Mouse (Mus musculus): ENCODE results near the gene Hadha. TPM values are rescaled to one million over a fixed set of nuclear protein-coding genes. Genes with fewer than 3 reads are reported as not detected.

The Hadha gene
- polyA plus RNA-seq, 1 experiment, result 65.9 TPM

DNA sequence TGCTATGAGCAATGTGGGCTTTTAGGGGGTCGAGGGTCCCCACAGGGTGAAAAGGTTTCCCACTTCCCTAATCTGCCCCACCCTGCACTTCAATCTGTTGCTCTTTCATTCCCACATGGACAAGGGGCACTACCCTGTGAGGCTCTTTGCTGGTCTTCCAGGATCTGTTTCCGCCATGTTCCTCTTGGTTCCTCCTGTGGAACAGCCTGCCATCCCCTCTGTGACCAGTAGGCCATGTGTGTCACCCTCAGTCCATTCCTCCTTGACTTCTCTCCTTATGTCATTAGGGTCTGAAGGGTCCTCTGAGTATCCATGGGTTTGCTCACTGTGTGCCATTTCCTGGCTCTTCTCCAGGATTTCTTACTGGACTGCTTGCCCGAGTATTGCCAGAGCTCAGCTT is 43.2 kb downstream of the Hadha start:
- H3K27me3 ChIP-seq (ENCODE audit: control insufficient read depth, insufficient read depth, insufficient read length), result peaks cover 22% of the 10 kb centered on the region
- no peak for TF ChIP-seq MAX (IDR thresholded peaks at IDR 0.05)
- TF ChIP-seq MYOG (IDR thresholded peaks at IDR 0.05; ENCODE audit: control insufficient read depth, extremely low read depth, insufficient read length), result no peak
- no peak for TF ChIP-seq USF1 (IDR thresholded peaks at IDR 0.05; ENCODE audit: low read depth)
- TF ChIP-seq MYOD1 (IDR thresholded peaks at IDR 0.05; ENCODE audit: control insufficient read depth, insufficient read length, low read depth), result no peak
- no peak for TF ChIP-seq FOSL1 (IDR thresholded peaks at IDR 0.05; ENCODE audit: insufficient read depth, low read length, poor library complexity, severe bottlenecking)
- no peak for TF ChIP-seq CEBPB (IDR thresholded peaks at IDR 0.05; ENCODE audit: low read depth)
- no peak for TF ChIP-seq CTCF (IDR thresholded peaks at IDR 0.05; ENCODE audit: control insufficient read depth, insufficient read depth, insufficient read length)
- H3K36me3 ChIP-seq (ENCODE audit: control insufficient read depth, insufficient read depth), result no peaks in the 10 kb centered on the region
- H3ac ChIP-seq (ENCODE audit: control insufficient read depth, insufficient read length, low read depth), result no peak overlapping the region
- no peaks in the 10 kb centered on the region for H3K79me2 ChIP-seq (ENCODE audit: control insufficient read depth, insufficient read depth)
- no peaks in the 10 kb centered on the region for H3K79me3 ChIP-seq (ENCODE audit: low read depth)
- H3K4me3 ChIP-seq (ENCODE audit: insufficient read depth, poor library complexity, severe bottlenecking), result no peak overlapping the region

DNA sequence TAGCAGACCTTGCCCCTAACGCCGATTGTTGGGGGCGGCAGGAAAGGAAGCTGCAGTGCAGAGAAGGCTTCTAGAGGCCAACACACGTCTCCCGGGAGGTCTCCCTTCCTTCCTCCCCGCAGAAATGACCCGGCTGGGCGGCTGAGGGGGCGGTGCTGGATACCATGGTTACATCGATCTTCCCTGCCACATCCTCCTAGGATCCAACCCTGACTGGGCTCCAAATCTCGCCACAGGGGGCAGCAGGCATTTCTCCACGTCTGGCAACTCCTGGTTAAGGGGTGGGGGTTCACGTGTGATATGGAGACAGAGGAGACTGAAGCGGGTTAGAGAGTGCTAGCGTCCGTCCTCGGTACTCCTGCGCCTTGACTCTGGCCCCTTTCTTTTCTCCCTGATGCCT is 43.8 kb downstream of the Hadha start:
- Histone ChIP-seq H3K79me3 (ENCODE audit: low read depth) (no peaks in the 10 kb centered on the region), H3K4me3 (ENCODE audit: insufficient read depth, poor library complexity, severe bottlenecking) (no peak overlapping the region), H3K36me3 (ENCODE audit: control insufficient read depth, insufficient read depth) (no peaks in the 10 kb centered on the region), H3ac (ENCODE audit: control insufficient read depth, insufficient read length, low read depth) (no peak overlapping the region), H3K79me2 (ENCODE audit: control insufficient read depth, insufficient read depth) (no peaks in the 10 kb centered on the region), H3K27me3 (ENCODE audit: control insufficient read depth, insufficient read depth, insufficient read length) (peaks cover 26% of the 10 kb centered on the region)
- no peak for TF ChIP-seq MYOG (IDR thresholded peaks at IDR 0.05; ENCODE audit: control insufficient read depth, extremely low read depth, insufficient read length)
- no peak for TF ChIP-seq CTCF (IDR thresholded peaks at IDR 0.05; ENCODE audit: control insufficient read depth, insufficient read depth, insufficient read length)
- no peak for TF ChIP-seq USF1 (IDR thresholded peaks at IDR 0.05; ENCODE audit: low read depth)
- no peak for TF ChIP-seq MAX (IDR thresholded peaks at IDR 0.05)
- TF ChIP-seq CEBPB (IDR thresholded peaks at IDR 0.05; ENCODE audit: low read depth), result no peak
- no peak for TF ChIP-seq FOSL1 (IDR thresholded peaks at IDR 0.05; ENCODE audit: insufficient read depth, low read length, poor library complexity, severe bottlenecking)
- TF ChIP-seq MYOD1 (IDR thresholded peaks at IDR 0.05; ENCODE audit: control insufficient read depth, insufficient read length, low read depth), result no peak

DNA sequence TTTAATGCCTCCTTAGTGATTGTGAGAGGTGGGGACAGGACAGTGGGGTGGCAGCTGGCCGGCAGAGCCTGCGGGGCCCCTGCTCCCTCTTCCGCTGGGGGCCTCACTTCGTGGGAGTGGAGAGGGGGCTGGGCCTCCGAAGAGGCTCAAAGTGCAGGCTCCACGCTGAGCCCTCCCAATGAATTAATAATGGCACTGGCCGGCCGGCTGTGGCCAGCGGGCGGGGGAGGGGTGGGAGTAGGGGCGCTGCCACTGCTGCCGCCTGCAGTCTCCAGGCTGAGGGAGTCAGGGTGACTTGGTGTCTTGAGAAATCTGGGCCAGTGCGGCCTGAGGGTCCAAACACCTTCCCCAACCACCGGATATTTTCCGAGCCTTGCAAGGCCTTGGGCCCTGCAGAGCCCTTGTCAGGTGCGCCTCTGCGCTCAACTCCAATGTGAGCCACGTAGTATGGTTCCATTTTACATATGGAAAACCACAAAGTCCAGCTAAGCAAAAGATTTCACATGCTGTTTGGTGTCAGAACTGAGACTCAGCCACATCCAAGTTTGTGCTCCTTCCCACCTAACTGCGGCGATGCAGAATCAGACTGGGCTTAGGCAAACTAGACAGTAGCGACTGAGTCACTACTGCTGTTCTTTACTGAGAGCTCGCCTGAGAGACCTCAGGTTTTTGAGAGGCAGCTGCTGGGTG is 44.4 kb downstream of the Hadha start:
- Histone ChIP-seq H3ac (ENCODE audit: control insufficient read depth, insufficient read length, low read depth) (no peak overlapping the region), H3K79me2 (ENCODE audit: control insufficient read depth, insufficient read depth) (no peaks in the 10 kb centered on the region), H3K4me3 (ENCODE audit: insufficient read depth, poor library complexity, severe bottlenecking) (no peak overlapping the region), H3K27me3 (ENCODE audit: control insufficient read depth, insufficient read depth, insufficient read length) (peaks cover 32% of the 10 kb centered on the region), H3K79me3 (ENCODE audit: low read depth) (no peaks in the 10 kb centered on the region), H3K36me3 (ENCODE audit: control insufficient read depth, insufficient read depth) (no peaks in the 10 kb centered on the region)
- TF ChIP-seq MYOG (IDR thresholded peaks at IDR 0.05; ENCODE audit: control insufficient read depth, extremely low read depth, insufficient read length), result no peak
- no peak for TF ChIP-seq USF1 (IDR thresholded peaks at IDR 0.05; ENCODE audit: low read depth)
- TF ChIP-seq MAX (IDR thresholded peaks at IDR 0.05), result no peak
- TF ChIP-seq CEBPB (IDR thresholded peaks at IDR 0.05; ENCODE audit: low read depth), result no peak
- no peak for TF ChIP-seq FOSL1 (IDR thresholded peaks at IDR 0.05; ENCODE audit: insufficient read depth, low read length, poor library complexity, severe bottlenecking)
- TF ChIP-seq CTCF (IDR thresholded peaks at IDR 0.05; ENCODE audit: control insufficient read depth, insufficient read depth, insufficient read length), result no peak
- TF ChIP-seq MYOD1 (IDR thresholded peaks at IDR 0.05; ENCODE audit: control insufficient read depth, insufficient read length, low read depth), result no peak

DNA sequence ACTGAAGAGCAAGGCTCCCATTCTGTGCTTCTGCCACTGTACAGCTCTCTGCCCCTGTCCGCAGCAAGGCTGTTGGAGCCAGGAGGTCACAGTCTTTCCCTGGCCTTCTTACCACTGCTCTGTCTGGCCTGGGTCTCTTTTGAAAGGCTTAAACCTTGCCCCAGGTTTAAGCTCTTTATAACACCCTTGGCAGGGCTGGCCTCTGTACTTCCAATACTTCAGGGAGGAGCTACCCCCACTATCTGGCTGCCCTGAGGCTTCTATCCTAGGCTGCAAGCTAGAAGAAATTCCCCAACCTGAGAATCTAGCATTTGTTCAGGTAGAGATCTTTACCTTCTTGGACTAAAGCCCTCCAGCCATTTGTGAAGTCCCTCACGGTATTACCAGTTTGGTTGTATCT is 45.1 kb downstream of the Hadha start:
- peaks cover 38% of the 10 kb centered on the region for H3K27me3 ChIP-seq (ENCODE audit: control insufficient read depth, insufficient read depth, insufficient read length)
- TF ChIP-seq CTCF (IDR thresholded peaks at IDR 0.05; ENCODE audit: control insufficient read depth, insufficient read depth, insufficient read length), result no peak
- no peak for TF ChIP-seq USF1 (IDR thresholded peaks at IDR 0.05; ENCODE audit: low read depth)
- no peak for TF ChIP-seq FOSL1 (IDR thresholded peaks at IDR 0.05; ENCODE audit: insufficient read depth, low read length, poor library complexity, severe bottlenecking)
- no peak for TF ChIP-seq MYOG (IDR thresholded peaks at IDR 0.05; ENCODE audit: control insufficient read depth, extremely low read depth, insufficient read length)
- TF ChIP-seq MYOD1 (IDR thresholded peaks at IDR 0.05; ENCODE audit: control insufficient read depth, insufficient read length, low read depth), result no peak
- no peak for TF ChIP-seq CEBPB (IDR thresholded peaks at IDR 0.05; ENCODE audit: low read depth)

DNA sequence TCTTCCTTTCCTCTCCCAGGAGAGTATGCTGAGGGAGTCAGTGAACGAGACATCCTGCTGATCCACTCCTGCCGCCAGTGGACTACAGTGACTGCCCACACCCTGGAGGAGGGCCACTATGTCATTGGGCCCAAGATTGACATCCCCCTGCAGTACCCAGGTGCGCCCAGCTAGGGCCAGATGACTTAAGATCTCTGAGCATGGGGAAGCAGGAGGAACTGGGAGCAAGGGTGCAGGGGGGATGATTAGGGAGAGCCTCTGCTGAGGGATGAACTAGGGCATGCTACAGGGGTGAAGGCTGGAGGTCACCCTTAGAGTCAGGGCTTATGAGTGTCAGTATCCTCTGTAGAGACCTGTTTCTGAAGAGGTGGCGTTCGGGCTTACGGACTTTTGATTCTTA is 46.7 kb downstream of the Hadha start:
- no peak overlapping the region for H3K4me3 ChIP-seq (ENCODE audit: insufficient read depth, poor library complexity, severe bottlenecking)
- peaks cover 35% of the 10 kb centered on the region for H3K27me3 ChIP-seq (ENCODE audit: control insufficient read depth, insufficient read depth, insufficient read length)

More for the DNA sequence above, 45.1 kb downstream of the Hadha start:
- Histone ChIP-seq H3ac (ENCODE audit: control insufficient read depth, insufficient read length, low read depth) (no peak overlapping the region), H3K36me3 (ENCODE audit: control insufficient read depth, insufficient read depth) (no peaks in the 10 kb centered on the region), H3K4me3 (ENCODE audit: insufficient read depth, poor library complexity, severe bottlenecking) (no peak overlapping the region), H3K79me2 (ENCODE audit: control insufficient read depth, insufficient read depth) (no peaks in the 10 kb centered on the region), H3K79me3 (ENCODE audit: low read depth) (no peaks in the 10 kb centered on the region)

DNA sequence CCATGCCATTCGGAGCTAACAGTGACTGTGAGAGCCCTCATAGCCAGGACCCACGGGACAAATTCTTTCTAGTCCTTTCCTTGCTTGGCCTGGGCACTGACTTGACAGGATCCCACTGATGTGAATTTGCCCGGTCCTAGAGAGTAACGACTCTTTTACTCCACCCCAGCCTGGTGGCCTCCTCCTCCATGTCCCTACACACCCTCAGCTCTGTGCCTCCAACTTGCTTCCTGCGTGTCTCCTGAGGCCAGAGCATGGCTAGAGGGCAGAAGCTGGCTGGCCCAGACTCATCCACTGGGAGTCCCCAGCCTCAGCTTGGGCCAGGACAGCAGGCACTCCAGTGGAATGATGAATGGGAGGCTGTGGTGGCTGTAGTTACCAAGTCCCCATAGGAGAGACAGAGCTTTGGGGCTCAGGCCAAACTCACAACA is 47.3 kb downstream of the Hadha start:
- TF ChIP-seq FOSL1 (IDR thresholded peaks at IDR 0.05; ENCODE audit: insufficient read depth, low read length, poor library complexity, severe bottlenecking) (no peak), CEBPB (IDR thresholded peaks at IDR 0.05; ENCODE audit: low read depth) (no peak), USF1 (IDR thresholded peaks at IDR 0.05; ENCODE audit: low read depth) (no peak), MYOD1 (IDR thresholded peaks at IDR 0.05; ENCODE audit: control insufficient read depth, insufficient read length, low read depth) (no peak)
- Histone ChIP-seq H3K79me2 (ENCODE audit: control insufficient read depth, insufficient read depth) (no peaks in the 10 kb centered on the region), H3K36me3 (ENCODE audit: control insufficient read depth, insufficient read depth) (no peaks in the 10 kb centered on the region), H3K4me3 (ENCODE audit: insufficient read depth, poor library complexity, severe bottlenecking) (no peak overlapping the region), H3K79me3 (ENCODE audit: low read depth) (no peaks in the 10 kb centered on the region), H3K27me3 (ENCODE audit: control insufficient read depth, insufficient read depth, insufficient read length) (peaks cover 38% of the 10 kb centered on the region), H3ac (ENCODE audit: control insufficient read depth, insufficient read length, low read depth) (no peak overlapping the region)

More for the DNA sequence above, 46.7 kb downstream of the Hadha start:
- Histone ChIP-seq H3K79me2 (ENCODE audit: control insufficient read depth, insufficient read depth) (no peaks in the 10 kb centered on the region), H3K36me3 (ENCODE audit: control insufficient read depth, insufficient read depth) (no peaks in the 10 kb centered on the region), H3K79me3 (ENCODE audit: low read depth) (no peaks in the 10 kb centered on the region), H3ac (ENCODE audit: control insufficient read depth, insufficient read length, low read depth) (no peak overlapping the region)
- no peak for TF ChIP-seq MYOG (IDR thresholded peaks at IDR 0.05; ENCODE audit: control insufficient read depth, extremely low read depth, insufficient read length)

All from C2C12 (cell line).